Mouse (Mus musculus) ES-Bruce4 (cell line): ENCODE measurements at regions not wholly inside any gene's neighbourhood (a gene's known extent, or its start where the extent isn't known, plus 50 kb on each side); places are given as distances from the start of the nearest gene placed in this dataset.

ENCODE experiments used
- H3K27ac ChIP-seq: 2 replicates; pipeline ENCODE4 v1.5.1; 2012; ENCODE audit warnings: low read length, inconsistent platforms; ENCODE audit not compliant: insufficient read depth
- H3K27me3 ChIP-seq: 2 replicates; pipeline ENCODE4 v1.6.1; 2012; ENCODE audit warnings: mild to moderate bottlenecking, low read length, inconsistent platforms; ENCODE audit not compliant: control insufficient read depth, poor library complexity, insufficient read depth, severe bottlenecking
- H3K36me3 ChIP-seq: 2 replicates; pipeline ENCODE4 v1.6.1; 2012; ENCODE audit warnings: inconsistent platforms, mild to moderate bottlenecking, low read length, moderate library complexity; ENCODE audit not compliant: control insufficient read depth, poor library complexity, insufficient read depth, severe bottlenecking
- H3K4me1 ChIP-seq: one replicate; pipeline ENCODE4 v1.8.1; 2011; ENCODE audit warnings: low read length; ENCODE audit not compliant: control insufficient read depth, insufficient read depth
- H3K4me3 ChIP-seq: 2 replicates; pipeline ENCODE4 v1.5.1; 2011; ENCODE audit warnings: low read depth, mild to moderate bottlenecking, low read length
- H3K9ac ChIP-seq: 2 replicates; pipeline ENCODE4 v1.6.1; 2012; ENCODE audit warnings: low read depth, mild to moderate bottlenecking, inconsistent platforms; ENCODE audit not compliant: poor library complexity, severe bottlenecking
- H3K9me3 ChIP-seq: replicated peaks from 2 replicates; pipeline ENCODE4 v1.6.1; 2012; ENCODE audit warnings: mild to moderate bottlenecking, low read length, inconsistent platforms; ENCODE audit not compliant: control insufficient read depth, poor library complexity, insufficient read depth, severe bottlenecking
- CTCF ChIP-seq: IDR thresholded peaks from one replicate; pipeline ENCODE4 v1.8.1; 2011; ENCODE audit warnings: low read depth, low read length
- EP300 ChIP-seq: IDR thresholded peaks from 2 replicates; pipeline ENCODE4 v1.6.1; 2011; ENCODE audit warnings: low read depth, low read length; ENCODE audit not compliant: insufficient read depth
- POLR2A ChIP-seq: IDR thresholded peaks from one replicate; pipeline ENCODE4 v1.8.1; 2011; ENCODE audit warnings: low read length; ENCODE audit not compliant: insufficient read depth

GRCm38 (mm10) chr13:71690069-71690817, 273.3 kb downstream of the Irx1 start:
- Histone ChIP-seq H3K9ac (no peak overlapping the region), H3K9me3 (no peaks in the 10 kb centered on the region), H3K27me3 (no peaks in the 10 kb centered on the region), H3K4me1 (peaks cover 2% of the 10 kb centered on the region), H3K36me3 (no peaks in the 10 kb centered on the region), H3K27ac (no peak overlapping the region), H3K4me3 (no peak overlapping the region)
- TF ChIP-seq EP300 = no peak
- no peak for TF ChIP-seq CTCF
- no peak for TF ChIP-seq POLR2A

GRCm38 (mm10) chr13:71689187-71689586, 274.3 kb downstream of the Irx1 start:
- no peak overlapping the region for H3K27ac ChIP-seq
- no peak overlapping the region for H3K4me3 ChIP-seq
- H3K36me3 ChIP-seq = no peaks in the 10 kb centered on the region
- peaks cover 2% of the 10 kb centered on the region for H3K4me1 ChIP-seq
- no peak overlapping the region for H3K9ac ChIP-seq
- H3K27me3 ChIP-seq = no peaks in the 10 kb centered on the region
- no peak for TF ChIP-seq POLR2A
- TF ChIP-seq CTCF = no peak
- TF ChIP-seq EP300 = no peak
- H3K9me3 ChIP-seq = no peaks in the 10 kb centered on the region

DNA sequence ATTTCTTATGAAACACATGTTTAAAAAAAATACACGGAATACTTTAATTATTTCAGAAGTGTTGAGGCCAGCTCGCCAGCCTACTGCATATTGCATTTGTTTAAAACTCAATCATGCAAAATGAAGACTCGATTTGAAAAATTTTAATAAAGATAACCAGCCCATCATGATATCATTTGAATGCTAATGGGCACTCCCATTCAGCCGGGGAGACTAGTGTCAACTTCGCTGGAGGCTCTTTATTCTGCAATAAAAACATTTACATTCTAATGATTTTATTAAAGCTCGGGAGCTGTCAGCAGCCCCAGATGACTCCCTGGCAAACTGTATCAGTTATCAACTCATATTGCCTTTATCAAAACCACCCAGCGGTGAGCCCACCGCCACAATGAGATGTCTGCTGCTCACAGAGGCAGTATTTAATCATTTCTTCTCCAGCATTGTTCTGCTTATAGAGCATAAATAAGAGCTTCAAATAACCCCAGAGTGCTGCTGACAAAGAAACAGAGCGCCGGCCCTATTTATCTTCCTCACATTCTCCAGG, 287.4 kb downstream of the Irx1 start:
- H3K9me3 ChIP-seq = no peaks in the 10 kb centered on the region
- H3K27me3 ChIP-seq = no peaks in the 10 kb centered on the region; the same call in 1 of the 2 replicates
- H3K9ac ChIP-seq = no peak overlapping the region
- H3K4me1 ChIP-seq = no peaks in the 10 kb centered on the region
- H3K4me3 ChIP-seq = no peak overlapping the region
- no peaks in the 10 kb centered on the region for H3K36me3 ChIP-seq
- no peak overlapping the region for H3K27ac ChIP-seq
- no peak for TF ChIP-seq CTCF
- no peak for TF ChIP-seq EP300
- TF ChIP-seq POLR2A = no peak

- H3K4me3 ChIP-seq = no peak overlapping the region
- H3K36me3 ChIP-seq = no peaks in the 10 kb centered on the region
- no peaks in the 10 kb centered on the region for H3K4me1 ChIP-seq
- no peak overlapping the region for H3K9ac ChIP-seq
- H3K27ac ChIP-seq = no peak overlapping the region
- no peaks in the 10 kb centered on the region for H3K9me3 ChIP-seq
- no peaks in the 10 kb centered on the region; the same call in none of the 2 replicates for H3K27me3 ChIP-seq
- TF ChIP-seq POLR2A = no peak
- no peak for TF ChIP-seq EP300
- TF ChIP-seq CTCF = no peak
Measured at GRCm38 (mm10) chr13:71669956-71670739, 293.4 kb downstream of the Irx1 start.

GRCm38 (mm10) chr13:71668256-71668655, 295.3 kb downstream of the Irx1 start:
- Histone ChIP-seq H3K36me3 (no peaks in the 10 kb centered on the region), H3K4me1 (no peaks in the 10 kb centered on the region), H3K9ac (no peak overlapping the region), H3K9me3 (no peaks in the 10 kb centered on the region), H3K27ac (no peak overlapping the region), H3K27me3 (no peaks in the 10 kb centered on the region; the same call in none of the 2 replicates), H3K4me3 (no peak overlapping the region)
- no peak for TF ChIP-seq EP300

DNA sequence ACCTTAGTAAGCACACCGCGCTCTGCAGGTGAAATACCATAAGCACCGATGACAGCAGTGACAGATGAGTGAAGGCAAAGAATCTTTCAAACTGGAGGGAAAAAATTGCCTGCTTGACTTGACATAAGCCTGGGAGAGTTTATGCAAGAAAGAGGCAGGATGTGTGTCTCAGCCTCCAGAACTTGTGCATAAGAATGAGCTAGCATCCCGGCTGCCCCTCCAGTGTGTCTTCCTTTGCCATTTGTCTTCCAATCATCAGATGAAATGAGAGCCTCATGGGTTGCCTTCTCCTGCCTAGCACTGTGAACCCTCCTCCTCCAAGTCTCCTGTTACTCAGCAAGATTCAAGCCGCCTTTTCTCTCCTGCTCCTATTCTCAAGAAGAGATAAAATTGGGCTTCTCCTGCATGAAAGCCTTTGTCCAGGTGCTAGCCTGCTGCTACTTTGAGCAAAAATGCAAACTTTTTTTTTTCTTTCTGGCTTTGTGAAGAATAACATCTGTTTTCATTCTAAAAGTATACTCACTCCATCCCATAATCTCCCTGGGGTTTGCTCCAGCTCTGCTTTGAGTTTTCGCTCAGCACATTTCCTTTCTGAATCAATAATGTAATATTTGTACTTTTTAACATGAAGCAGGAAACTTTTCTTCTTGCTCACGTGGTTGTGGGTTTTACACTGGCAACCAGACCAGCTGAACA, 298.2 kb downstream of the Irx1 start:
- Histone ChIP-seq H3K27ac (no peak overlapping the region), H3K4me1 (no peaks in the 10 kb centered on the region), H3K9ac (no peak overlapping the region), H3K27me3 (no peaks in the 10 kb centered on the region; the same call in none of the 2 replicates), H3K36me3 (no peaks in the 10 kb centered on the region), H3K9me3 (no peaks in the 10 kb centered on the region), H3K4me3 (no peak overlapping the region)
- no peak for TF ChIP-seq CTCF
- TF ChIP-seq POLR2A = no peak
- TF ChIP-seq EP300 = no peak
